Mouse (Mus musculus) liver, embryonic 14.5 days (tissue): ENCODE results near the gene Tiam2.

Experiments used
- CTCF ChIP-seq: IDR thresholded peaks from 2 replicates; pipeline ENCODE4 v1.5.1; 2016; ENCODE audit warnings: antibody characterized with exemption, low read depth, control low read depth
- EP300 ChIP-seq: IDR thresholded peaks from 2 replicates; pipeline ENCODE4 v1.6.1; 2016; ENCODE audit warnings: antibody characterized with exemption, low read depth

DNA sequence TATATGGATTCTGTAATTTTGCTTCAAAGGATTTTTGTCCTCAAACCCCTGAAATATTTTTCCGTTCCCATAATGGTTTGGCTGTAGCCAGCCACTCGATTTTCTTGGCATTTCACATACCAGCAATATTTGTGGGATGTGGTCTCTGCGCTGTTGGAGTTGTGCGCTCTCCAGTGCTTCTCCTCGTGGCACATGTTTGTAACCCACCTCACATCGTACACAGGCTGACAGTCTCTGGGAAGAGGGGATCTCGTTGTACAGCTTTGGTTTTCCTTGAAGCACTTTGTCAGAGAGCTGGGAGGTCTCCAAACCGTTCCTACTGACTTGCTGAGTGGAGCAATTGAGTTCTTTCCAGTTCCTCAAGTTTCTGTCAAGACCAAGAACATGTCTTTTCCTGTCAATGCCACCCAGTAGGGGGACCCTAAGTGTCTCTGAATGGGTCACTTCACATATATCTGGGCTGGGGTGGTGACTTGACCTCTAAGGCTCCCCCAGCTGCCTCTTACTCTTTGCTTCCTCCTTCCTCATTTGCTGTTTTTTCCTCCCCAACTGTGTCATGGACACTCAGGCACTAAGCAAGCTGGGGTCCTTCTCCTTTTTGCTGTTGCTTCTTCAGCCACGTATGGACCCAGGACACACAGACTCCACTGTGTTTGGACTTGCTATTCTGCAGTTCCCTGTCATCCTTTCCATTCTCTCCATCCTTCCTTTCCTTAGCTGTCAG is 79.1 kb downstream of the Tiam2 start:
- TF ChIP-seq CTCF (no peak), EP300 (no peak)
